Mouse (Mus musculus) spleen, adult 12 weeks (tissue): ENCODE results near the gene Rpa3.
A peak's percentile ranks its signal among the peaks of the same experiment; 100 is the strongest.

ENCODE experiments used
- DNase-seq: peaks from one replicate; pipeline ENCODE4 v3.0.0; 2022; ENCODE audit warnings: low spot score

Rpa3 gene

GRCm38 (mm10) chr6:8209047-8209865 is 49.7 kb downstream of the Rpa3 start, which contains the start of gene Mios:
Gene Mios, plus strand, starts transcription at chr6:8209222.
- DNase-seq, result peak; percentile 78
